In the genomic region with DNA sequence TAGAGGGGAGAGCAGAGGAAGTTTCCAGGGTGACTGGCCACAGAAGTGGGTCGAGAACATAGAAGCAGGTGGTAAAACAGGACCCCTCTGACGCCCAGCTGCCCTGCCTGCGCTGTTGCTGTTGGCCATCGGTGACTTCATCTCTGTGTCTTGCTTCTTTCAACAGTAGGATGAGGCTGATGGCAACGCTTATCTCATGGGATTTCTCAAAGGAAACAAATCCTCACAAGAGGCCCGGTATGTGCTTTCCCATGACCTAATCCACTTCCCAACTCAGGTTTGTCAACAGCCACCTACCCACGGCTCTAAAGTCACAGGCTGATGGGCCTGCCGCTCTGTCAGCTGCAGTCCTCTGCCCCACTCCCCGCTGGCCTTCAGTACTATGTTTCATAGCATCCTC, we compare ENCODE assay signal across 29 mouse cellular contexts. TPM values are rescaled to one million over a fixed set of nuclear protein-coding genes. Genes with fewer than 3 reads are reported as not detected.
A peak's percentile ranks its signal among the peaks of the same experiment; 100 is the strongest.
DNase-seq lines count a peak whose midpoint lies in the region; ATAC-seq and TF ChIP-seq lines count a peak whose summit lies in the region.
"Had no signal": no experiment of that assay in that cellular context is flagged by ENCODE, and none has a peak within 500 bp of the region (broad histone marks: within the 10 kb centered on the region; RNA-seq: fewer than 3 reads in every experiment).

No protein-coding gene starts in this region.

- H3K27me3 ChIP-seq in heart, embryonic 10.5 days (ENCODE audit: insufficient read depth, poor library complexity, severe bottlenecking): no peaks in the 10 kb centered on the region
- H3K27me3 ChIP-seq in intestine, embryonic 14.5 days (replicated peaks; ENCODE audit: control insufficient read depth, insufficient read depth, low read length): no peaks in the 10 kb centered on the region
- H3K27me3 ChIP-seq in intestine, postnatal 0 days (replicated peaks; ENCODE audit: control insufficient read depth, insufficient read depth, low read length): no peaks in the 10 kb centered on the region
- no peaks in the 10 kb centered on the region for H3K27me3 ChIP-seq in embryonic facial prominence, embryonic 10.5 days (replicated peaks; ENCODE audit: low read depth, poor library complexity, severe bottlenecking)
- H3K27me3 ChIP-seq: hindbrain, embryonic 12.5 days; limb, embryonic 15.5 days; liver, embryonic 13.5 days; lung, embryonic 15.5 days; midbrain, embryonic 15.5 days; neural tube, embryonic 15.5 days had no signal

- no peak overlapping the region for H3K4me3 ChIP-seq in heart, embryonic 10.5 days
- no peak overlapping the region for H3K4me3 ChIP-seq in intestine, embryonic 14.5 days (ENCODE audit: low read depth, low read length)
- H3K4me3 ChIP-seq in intestine, postnatal 0 days (ENCODE audit: low read depth, low read length): no peak overlapping the region
- no peak overlapping the region for H3K4me3 ChIP-seq in embryonic facial prominence, embryonic 10.5 days
- H3K4me3 ChIP-seq: forebrain, embryonic 10.5 days; hindbrain, embryonic 12.5 days; limb, embryonic 10.5 days; limb, embryonic 15.5 days; liver, embryonic 13.5 days; lung, embryonic 15.5 days; midbrain, embryonic 10.5 days; midbrain, embryonic 15.5 days; neural tube, embryonic 15.5 days had no signal

- peaks cover 79% of the 10 kb centered on the region for H3K4me1 ChIP-seq in heart, embryonic 10.5 days
- peaks cover 71% of the 10 kb centered on the region for H3K4me1 ChIP-seq in intestine, embryonic 14.5 days (replicated peaks; ENCODE audit: control insufficient read depth, insufficient read depth, low read length)
- peaks cover 16% of the 10 kb centered on the region for H3K4me1 ChIP-seq in intestine, postnatal 0 days (replicated peaks; ENCODE audit: control insufficient read depth, insufficient read depth, low read length)
- H3K4me1 ChIP-seq in embryonic facial prominence, embryonic 10.5 days: peaks cover 88% of the 10 kb centered on the region

- peaks cover 21% of the 10 kb centered on the region; the same call in 1 of the 2 replicates for H3K36me3 ChIP-seq in heart, embryonic 10.5 days
- peaks cover 20% of the 10 kb centered on the region for H3K36me3 ChIP-seq in intestine, embryonic 14.5 days (ENCODE audit: control insufficient read depth, insufficient read depth, low read length)
- no peaks in the 10 kb centered on the region; the same call in 1 of the 2 replicates for H3K36me3 ChIP-seq in intestine, postnatal 0 days (ENCODE audit: control insufficient read depth, insufficient read depth)
- peaks cover 81% of the 10 kb centered on the region for H3K36me3 ChIP-seq in embryonic facial prominence, embryonic 10.5 days (replicated peaks)
- H3K36me3 ChIP-seq: hindbrain, embryonic 12.5 days; limb, embryonic 15.5 days; liver, embryonic 13.5 days; lung, embryonic 15.5 days; midbrain, embryonic 15.5 days; neural tube, embryonic 15.5 days had no signal

- no peak for DNase-seq in heart, embryonic 10.5 days (ENCODE audit: low spot score)
- DNase-seq in heart, adult 8-10 months (ENCODE audit: low spot score): no peak
- DNase-seq in intestine, embryonic 14.5 days (ENCODE audit: low spot score): peak; percentile 49
- peak; percentile 53 for DNase-seq in 3T3-L1 (ENCODE audit: low read depth, low spot score)
- no peak for DNase-seq in embryonic facial prominence, embryonic 10.5 days (ENCODE audit: low spot score)
- no peak for DNase-seq in thymus, postnatal 10 days (ENCODE audit: low spot score in 2 of 2)
- no peak for DNase-seq in cerebellum, adult 11 months
- DNase-seq: adrenal gland, postnatal 36 days; cerebellum, adult 8-10 months; cerebellum, postnatal 25 days; forebrain, postnatal 0 days; gastrocnemius, postnatal 10 days; kidney, adult 18-20 months; kidney, postnatal 10 days; layer of hippocampus, adult 9-11 months; liver, embryonic 13.5 days; right cerebral cortex, postnatal 25 days; thymus, adult 18-20 months; thymus, postnatal 36 days had no signal

- no peak for TF ChIP-seq CTCF in intestine, postnatal 0 days (IDR thresholded peaks at IDR 0.05; ENCODE audit: low read depth)

- no peak overlapping the region for H3K4me2 ChIP-seq in intestine, embryonic 14.5 days (ENCODE audit: low read length)
- H3K4me2 ChIP-seq in intestine, postnatal 0 days (replicated peaks; ENCODE audit: low read depth): no peak overlapping the region
- H3K4me2 ChIP-seq: hindbrain, embryonic 12.5 days; limb, embryonic 15.5 days; liver, embryonic 13.5 days; lung, embryonic 15.5 days; midbrain, embryonic 15.5 days; neural tube, embryonic 15.5 days had no signal

- WGBS in heart, embryonic 10.5 days: 24% methylated on average over 9 of the region's 9 CpGs
- 34% methylated on average over 9 of the region's 9 CpGs for WGBS in intestine, embryonic 14.5 days
- WGBS in intestine, postnatal 0 days: 53% methylated on average over 9 of the region's 9 CpGs
- 85% methylated on average over 9 of the region's 9 CpGs for WGBS in embryonic facial prominence, embryonic 10.5 days

- no peaks in the 10 kb centered on the region for H3K9me3 ChIP-seq in heart, embryonic 10.5 days
- no peaks in the 10 kb centered on the region for H3K9me3 ChIP-seq in intestine, embryonic 14.5 days (ENCODE audit: control insufficient read depth, low read length)
- no peaks in the 10 kb centered on the region for H3K9me3 ChIP-seq in intestine, postnatal 0 days (ENCODE audit: control insufficient read depth)
- no peaks in the 10 kb centered on the region for H3K9me3 ChIP-seq in embryonic facial prominence, embryonic 10.5 days
- H3K9me3 ChIP-seq: forebrain, embryonic 10.5 days; hindbrain, embryonic 12.5 days; limb, embryonic 10.5 days; limb, embryonic 15.5 days; liver, embryonic 13.5 days; lung, embryonic 15.5 days; midbrain, embryonic 10.5 days; midbrain, embryonic 15.5 days; neural tube, embryonic 15.5 days had no signal

- H3K27ac ChIP-seq in heart, embryonic 10.5 days: peak overlapping the region; percentile 69
- peak overlapping the region; percentile 71; the same call in 1 of the 2 replicates for H3K27ac ChIP-seq in intestine, embryonic 14.5 days (ENCODE audit: low read depth)
- H3K27ac ChIP-seq in intestine, postnatal 0 days (ENCODE audit: low read depth, low read length): no peak overlapping the region
- 0 out of 2 replicates have a peak overlapping the region, but pooled peaks have one; percentile 30 for H3K27ac ChIP-seq in embryonic facial prominence, embryonic 10.5 days (replicated peaks)
- H3K27ac ChIP-seq: forebrain, embryonic 10.5 days; hindbrain, embryonic 12.5 days; hindbrain, postnatal 0 days; limb, embryonic 10.5 days; limb, embryonic 15.5 days; liver, embryonic 13.5 days; midbrain, embryonic 10.5 days; midbrain, embryonic 15.5 days had no signal

- H3K9ac ChIP-seq in intestine, embryonic 14.5 days (ENCODE audit: low read length): no peak overlapping the region
- no peak overlapping the region for H3K9ac ChIP-seq in intestine, postnatal 0 days (ENCODE audit: low read depth, low read length)
- H3K9ac ChIP-seq: forebrain, postnatal 0 days; hindbrain, embryonic 12.5 days; limb, embryonic 15.5 days; liver, embryonic 13.5 days; lung, embryonic 15.5 days; midbrain, embryonic 15.5 days; neural tube, embryonic 15.5 days had no signal

- no peak for ATAC-seq in intestine, embryonic 14.5 days (replicated peaks; ENCODE audit: low FRiP score, low TSS enrichment, low read depth)
- no peak for ATAC-seq in intestine, postnatal 0 days
- ATAC-seq: forebrain, postnatal 0 days; hindbrain, postnatal 0 days; midbrain, embryonic 15.5 days had no signal

RNA-seq across cellular contexts. Expression of gene Hmga2, which starts 52.3 kb away (rescaled TPM):
- polyA plus RNA-seq in heart, embryonic 10.5 days (2016; fragmentation: Nextera tagmentation; extraction: Ambion mirVana): 33.2 and 82.1 TPM in 2 replicates
- not detected for total RNA-seq in heart, adult 8-10 months (2022)
- polyA plus RNA-seq in intestine, embryonic 14.5 days (2014; fragmentation: Nextera tagmentation; extraction: Ambion mirVana): 61.0 and 68.0 TPM in 2 replicates
- polyA plus RNA-seq in intestine, postnatal 0 days (2015; fragmentation: Nextera tagmentation; extraction: Ambion mirVana): 4.3 TPM in 2 replicates
- polyA plus RNA-seq in embryonic facial prominence, embryonic 10.5 days (2016; fragmentation: Nextera tagmentation; extraction: Ambion mirVana): 90.0 and 94.0 TPM in 2 replicates

Comparison
In these comparisons a context has a peak if more than half of its experiments do, and no peak if none do; other contexts are left out.
1. DNase-seq: peak in intestine, embryonic 14.5 days (single experiment) and 3T3-L1 (single experiment); none in heart, embryonic 10.5 days (single experiment), heart, adult 8-10 months (single experiment), embryonic facial prominence, embryonic 10.5 days (single experiment), thymus, postnatal 10 days (0 of 2) and cerebellum, adult 11 months (single experiment).